Mouse (Mus musculus) testis, adult 2 months (tissue): ENCODE data around the gene Pex5l. TPM values are rescaled to one million over a fixed set of nuclear protein-coding genes. Genes with fewer than 3 reads are reported as not detected.

Source experiments
- H3K27ac ChIP-seq: fragments of 200-500 bp; 2 replicates; pipeline ENCODE4 v1.5.1; 2012; ENCODE audit warnings: low read depth, low read length; ENCODE audit not compliant: control insufficient read depth, insufficient read depth
- H3K27me3 ChIP-seq: fragments of 200-500 bp; 2 replicates; pipeline ENCODE4 v1.6.1; 2012; ENCODE audit warnings: mild to moderate bottlenecking, low read length, moderate library complexity; ENCODE audit not compliant: control insufficient read depth, insufficient read depth
- H3K36me3 ChIP-seq: fragments of 200-500 bp; 2 replicates; pipeline ENCODE4 v1.6.1; 2012; ENCODE audit warnings: mild to moderate bottlenecking, low read length; ENCODE audit not compliant: control insufficient read depth, insufficient read depth
- H3K4me1 ChIP-seq: fragments of 200-500 bp; 2 replicates; pipeline ENCODE4 v1.6.1; 2012; ENCODE audit warnings: low read length; ENCODE audit not compliant: control insufficient read depth, insufficient read depth
- H3K4me3 ChIP-seq: fragments of 200-500 bp; 2 replicates; pipeline ENCODE4 v1.5.1; 2012; ENCODE audit warnings: low read depth, mild to moderate bottlenecking, low read length, moderate library complexity, mixed read lengths; ENCODE audit not compliant: control insufficient read depth
- CTCF ChIP-seq: fragments of 200-500 bp; IDR thresholded peaks from 2 replicates; pipeline ENCODE4 v1.5.1; 2012; ENCODE audit warnings: low read depth, mild to moderate bottlenecking, inconsistent platforms, low read length, moderate library complexity; ENCODE audit not compliant: control insufficient read depth, insufficient read depth, insufficient replicate concordance
- POLR2A ChIP-seq: fragments of 200-500 bp; IDR thresholded peaks from 2 replicates; pipeline ENCODE4 v1.6.1; 2012; ENCODE audit warnings: low read depth, mild to moderate bottlenecking, inconsistent platforms, low read length, moderate library complexity; ENCODE audit not compliant: control insufficient read depth
- polyA plus RNA-seq: library from polyadenylated mRNA; depleted of rRNA; stranded (reverse); fragments of >200 nt; gene quantifications from 2 replicates; pipeline ENCODE4 v1.2.3, GENCODE M21; 2012

The Pex5l gene
- polyA plus RNA-seq, 1 experiment: 109 TPM

GRCm38 (mm10) chr3:32939802-32940501 is 203.1 kb downstream of the Pex5l start:
- no peaks in the 10 kb centered on the region for H3K27me3 ChIP-seq
- TF ChIP-seq CTCF: no peak
- TF ChIP-seq POLR2A: no peak
- H3K4me3 ChIP-seq: no peak overlapping the region
- no peaks in the 10 kb centered on the region for H3K36me3 ChIP-seq
- H3K4me1 ChIP-seq: peaks cover 6% of the 10 kb centered on the region
- H3K27ac ChIP-seq: no peak overlapping the region

GRCm38 (mm10) chr3:32924168-32924567 is 218.9 kb downstream of the Pex5l start:
- no peaks in the 10 kb centered on the region for H3K36me3 ChIP-seq
- H3K27ac ChIP-seq: no peak overlapping the region
- H3K4me3 ChIP-seq: no peak overlapping the region
- TF ChIP-seq CTCF: no peak
- TF ChIP-seq POLR2A: no peak
- no peaks in the 10 kb centered on the region for H3K27me3 ChIP-seq
- H3K4me1 ChIP-seq: no peaks in the 10 kb centered on the region

- no peaks in the 10 kb centered on the region for H3K27me3 ChIP-seq
- no peaks in the 10 kb centered on the region for H3K36me3 ChIP-seq
- TF ChIP-seq CTCF (no peak), POLR2A (no peak)
- no peak overlapping the region for H3K27ac ChIP-seq
- H3K4me3 ChIP-seq: no peak overlapping the region
- H3K4me1 ChIP-seq: no peaks in the 10 kb centered on the region
Observed at GRCm38 (mm10) chr3:32910071-32910551, 232.9 kb downstream of the Pex5l start.

GRCm38 (mm10) chr3:32908400-32908799 is 234.6 kb downstream of the Pex5l start:
- H3K27me3 ChIP-seq: no peaks in the 10 kb centered on the region
- H3K4me3 ChIP-seq: no peak overlapping the region
- H3K4me1 ChIP-seq: no peaks in the 10 kb centered on the region
- H3K36me3 ChIP-seq: no peaks in the 10 kb centered on the region
- TF ChIP-seq CTCF: no peak
- no peak for TF ChIP-seq POLR2A
- H3K27ac ChIP-seq: no peak overlapping the region

GRCm38 (mm10) chr3:32905850-32906779 is 236.9 kb downstream of the Pex5l start:
- no peak overlapping the region for H3K27ac ChIP-seq
- no peaks in the 10 kb centered on the region for H3K36me3 ChIP-seq
- no peak for TF ChIP-seq POLR2A
- no peak for TF ChIP-seq CTCF

GRCm38 (mm10) chr3:32904599-32904998 is 238.4 kb downstream of the Pex5l start:
- no peak overlapping the region for H3K27ac ChIP-seq
- no peaks in the 10 kb centered on the region for H3K27me3 ChIP-seq
- TF ChIP-seq POLR2A (no peak), CTCF (no peak)

More at GRCm38 (mm10) chr3:32905850-32906779, 236.9 kb downstream of the Pex5l start:
- H3K4me1 ChIP-seq: no peaks in the 10 kb centered on the region
- no peak overlapping the region for H3K4me3 ChIP-seq
- H3K27me3 ChIP-seq: no peaks in the 10 kb centered on the region

GRCm38 (mm10) chr3:32903462-32903861 is 239.6 kb downstream of the Pex5l start:
- H3K36me3 ChIP-seq: no peaks in the 10 kb centered on the region
- no peaks in the 10 kb centered on the region for H3K4me1 ChIP-seq
- no peaks in the 10 kb centered on the region for H3K27me3 ChIP-seq
- TF ChIP-seq POLR2A (no peak), CTCF (no peak)
- no peak overlapping the region for H3K27ac ChIP-seq
- H3K4me3 ChIP-seq: no peak overlapping the region

More at GRCm38 (mm10) chr3:32904599-32904998, 238.4 kb downstream of the Pex5l start:
- Histone ChIP-seq H3K4me3 (no peak overlapping the region), H3K36me3 (no peaks in the 10 kb centered on the region), H3K4me1 (no peaks in the 10 kb centered on the region)
